In genomic region chr12:86000641-86001073, GRCm38 (mm10) we compare ENCODE assay signal across 8 mouse cellular contexts.
A peak's percentile ranks its signal among the peaks of the same experiment; 100 is the strongest.
DNase-seq lines count a peak whose midpoint lies in the region; ATAC-seq and TF ChIP-seq lines count a peak whose summit lies in the region.

No protein-coding gene starts in this region.

- WGBS in forebrain, postnatal 0 days, result 22% methylated on average over 9 of the region's 9 CpGs
- WGBS in limb, embryonic 10.5 days, result 47% methylated on average over 9 of the region's 9 CpGs

- H3K4me1 ChIP-seq in forebrain, postnatal 0 days (ENCODE audit: insufficient read depth), result no peaks in the 10 kb centered on the region
- H3K4me1 ChIP-seq in limb, embryonic 10.5 days, result peaks cover 16% of the 10 kb centered on the region

- no peak overlapping the region for H3K4me3 ChIP-seq in forebrain, postnatal 0 days (ENCODE audit: low read depth, low read length)
- H3K4me3 ChIP-seq in limb, embryonic 10.5 days, result no peak overlapping the region

- peak; percentile 20 for DNase-seq in cerebellum, adult 9-11 months
- no peak for DNase-seq in cerebellum, postnatal 4 days (ENCODE audit: low spot score in 2 of 2)
- DNase-seq in adrenal gland, postnatal 25 days, result peak; percentile 63
- DNase-seq in forebrain, postnatal 0 days, result no peak
- peak; percentile 47 to 52 for DNase-seq in heart, postnatal 36 days
- peak; percentile 36 for DNase-seq in limb, embryonic 10.5 days (ENCODE audit: low spot score)
- DNase-seq in right cerebral cortex, postnatal 25 days, result peak; percentile 28
- DNase-seq in urinary bladder, postnatal 10 days (ENCODE audit: low spot score), result no peak

- TF ChIP-seq CTCF in forebrain, postnatal 0 days (IDR thresholded peaks at IDR 0.05; ENCODE audit: low read depth), result no peak

- H3K36me3 ChIP-seq in forebrain, postnatal 0 days (ENCODE audit: insufficient read depth), result peaks cover 3% of the 10 kb centered on the region; the same call in 1 of the 2 replicates
- peaks cover 14% of the 10 kb centered on the region for H3K36me3 ChIP-seq in limb, embryonic 10.5 days

- H3K27me3 ChIP-seq in forebrain, postnatal 0 days (ENCODE audit: insufficient read depth, low read length), result no peaks in the 10 kb centered on the region
- no peaks in the 10 kb centered on the region for H3K27me3 ChIP-seq in limb, embryonic 10.5 days (ENCODE audit: low read depth, poor library complexity, severe bottlenecking)

- peak overlapping the region; percentile 50 for H3K27ac ChIP-seq in forebrain, postnatal 0 days (ENCODE audit: low read depth, low read length)
- peak overlapping the region; percentile 74 for H3K27ac ChIP-seq in limb, embryonic 10.5 days

- no peak overlapping the region for H3K4me2 ChIP-seq in forebrain, postnatal 0 days (ENCODE audit: low read depth)

- peak; percentile 69 for ATAC-seq in forebrain, postnatal 0 days

- H3K9ac ChIP-seq in forebrain, postnatal 0 days, result no peak overlapping the region

- H3K9me3 ChIP-seq in forebrain, postnatal 0 days (ENCODE audit: low read length), result no peaks in the 10 kb centered on the region
- H3K9me3 ChIP-seq in limb, embryonic 10.5 days (replicated peaks), result no peaks in the 10 kb centered on the region

- intact Hi-C loops in heart, postnatal 36 days (cut with DNase I), result no loop called here

Comparison
In these comparisons a context has a peak if more than half of its experiments do, and no peak if none do; other contexts are left out.
1. DNase-seq: peak in cerebellum, adult 9-11 months (single experiment), adrenal gland, postnatal 25 days (single experiment), heart, postnatal 36 days (2 of 2), limb, embryonic 10.5 days (single experiment) and right cerebral cortex, postnatal 25 days (single experiment); none in cerebellum, postnatal 4 days (0 of 2), forebrain, postnatal 0 days (single experiment) and urinary bladder, postnatal 10 days (single experiment).